Mouse (Mus musculus) bone marrow macrophage, adult 2 months (primary cell): ENCODE measurements around the gene Oser1.

ENCODE experiments used
- CTCF ChIP-seq: IDR thresholded peaks from 2 replicates; pipeline ENCODE4 v1.5.1; 2012; ENCODE audit warnings: low read depth, mild to moderate bottlenecking, low read length, moderate library complexity
- POLR2A ChIP-seq: IDR thresholded peaks from 2 replicates; pipeline ENCODE4 v1.6.1; 2012; ENCODE audit warnings: mild to moderate bottlenecking, low read depth, low read length, borderline replicate concordance

- TF ChIP-seq CTCF (no peak), POLR2A (no peak)
These were observed 48.4 kb downstream of the Oser1 start for GRCm38 (mm10) chr2:163376082-163376481.
